Mouse (Mus musculus): ENCODE data around the gene Bbs9. TPM values are rescaled to one million over a fixed set of nuclear protein-coding genes. Genes with fewer than 3 reads are reported as not detected.

Bbs9 gene
- total and polyA plus RNA-seq, 2 experiments from 2014 or later = 22.6 to 40.0 TPM

DNA sequence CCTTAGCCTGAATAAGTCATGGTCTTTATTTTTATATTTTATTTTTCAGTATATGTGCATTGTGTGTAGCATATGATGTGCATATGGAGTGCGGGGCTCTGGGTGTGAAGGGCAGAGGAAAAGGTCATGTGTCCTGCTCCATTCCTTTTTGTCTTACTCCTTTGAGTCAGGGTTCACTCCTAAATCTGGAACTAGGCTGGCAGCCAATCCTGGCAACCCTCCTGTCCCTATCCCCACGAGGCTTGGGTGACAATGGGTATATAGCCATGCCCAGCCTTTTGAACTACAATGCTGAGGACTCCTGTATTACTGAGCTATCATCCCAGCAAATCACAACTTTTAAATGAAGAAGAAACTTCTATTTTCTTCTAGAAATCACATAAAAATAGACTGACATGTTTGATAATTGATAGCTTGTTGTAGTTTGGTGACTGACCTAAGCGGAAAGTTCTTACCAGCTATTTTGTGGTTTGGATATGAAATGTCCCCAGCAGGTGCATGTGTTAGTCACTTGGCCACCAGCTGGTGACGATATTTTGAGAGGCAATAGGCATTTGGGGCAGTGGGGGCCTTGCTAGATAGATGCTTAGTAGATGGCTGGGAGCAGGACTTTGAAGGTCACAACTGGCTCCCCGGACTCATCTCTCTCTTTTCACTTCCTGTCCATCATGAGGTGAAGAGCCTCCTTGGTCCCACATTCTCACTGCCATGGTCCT is 300.9 kb downstream of the Bbs9 start:
- no peak for ATAC-seq (ENCODE audit: low FRiP score)
- WGBS = 84% methylated on average over 5 of the region's 5 CpGs
- Histone ChIP-seq H3K4me2 (ENCODE audit: low read depth, low read length, poor library complexity, severe bottlenecking) (no peak overlapping the region), H3K9ac (replicated peaks; ENCODE audit: low read length, poor library complexity, severe bottlenecking) (no peak overlapping the region), H3K27ac (ENCODE audit: low read depth, low read length) (no peak overlapping the region), H3K4me3 (ENCODE audit: low read depth, low read length) (no peak overlapping the region), H3K4me1 (ENCODE audit: insufficient read depth, low read length) (no peaks in the 10 kb centered on the region), H3K9me3 (ENCODE audit: low read length) (no peaks in the 10 kb centered on the region), H3K27me3 (ENCODE audit: insufficient read depth, low read length) (no peaks in the 10 kb centered on the region), H3K36me3 (ENCODE audit: insufficient read depth, low read length) (no peaks in the 10 kb centered on the region)
- DNase-seq (ENCODE audit: low spot score) = no peak
- TF ChIP-seq CTCF (IDR thresholded peaks at IDR 0.05) = no peak

DNA sequence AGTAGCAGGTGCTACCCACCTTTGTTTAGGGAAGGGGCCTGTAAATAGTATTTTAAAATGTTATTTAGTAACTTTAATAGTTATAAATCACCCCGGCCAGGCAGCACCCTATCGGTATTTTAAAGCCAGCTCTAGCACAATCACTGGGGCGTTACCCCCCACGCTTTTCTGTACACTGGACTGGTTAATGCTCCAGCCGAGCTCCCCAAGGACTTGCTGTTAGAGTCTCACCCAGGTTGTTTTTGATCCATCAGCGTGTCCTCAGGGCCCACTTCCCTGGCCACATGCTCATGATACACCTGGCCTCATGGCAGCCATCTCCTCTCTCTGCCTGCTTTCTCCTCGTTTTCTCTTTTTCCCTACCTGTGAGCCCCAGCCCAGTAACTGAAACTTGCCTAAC is 301.9 kb downstream of the Bbs9 start:
- no peak for TF ChIP-seq CTCF (IDR thresholded peaks at IDR 0.05)
- Histone ChIP-seq H3K9me3 (ENCODE audit: low read length) (no peaks in the 10 kb centered on the region), H3K9ac (replicated peaks; ENCODE audit: low read length, poor library complexity, severe bottlenecking) (no peak overlapping the region), H3K4me2 (ENCODE audit: low read depth, low read length, poor library complexity, severe bottlenecking) (no peak overlapping the region), H3K27ac (ENCODE audit: low read depth, low read length) (no peak overlapping the region), H3K36me3 (ENCODE audit: insufficient read depth, low read length) (no peaks in the 10 kb centered on the region), H3K4me3 (ENCODE audit: low read depth, low read length) (no peak overlapping the region), H3K4me1 (ENCODE audit: insufficient read depth, low read length) (no peaks in the 10 kb centered on the region), H3K27me3 (ENCODE audit: insufficient read depth, low read length) (no peaks in the 10 kb centered on the region)
- no peak for DNase-seq (ENCODE audit: low spot score)
- WGBS = 93% methylated on average over 7 of the region's 7 CpGs
- ATAC-seq (ENCODE audit: low FRiP score) = no peak

DNA sequence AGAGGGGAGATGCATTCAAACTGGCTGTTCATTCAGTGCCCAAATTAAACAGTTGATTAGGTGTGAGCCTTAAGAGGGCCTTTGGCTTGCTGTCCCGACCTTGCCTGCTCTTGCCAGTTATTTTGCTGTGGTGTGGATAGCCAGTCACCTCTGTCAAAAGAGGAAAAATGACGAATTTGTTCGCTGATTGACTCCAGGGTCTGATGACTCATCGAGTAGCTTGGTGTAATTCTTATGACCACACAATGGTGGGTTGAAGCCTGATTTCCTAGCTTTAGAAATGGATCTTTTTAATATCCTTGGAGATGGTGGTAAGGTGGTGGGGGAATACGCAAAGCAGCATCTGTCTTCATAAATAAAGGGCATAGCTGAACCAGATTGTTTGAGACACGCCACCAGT is 304.1 kb downstream of the Bbs9 start:
- WGBS = 89% methylated on average over 6 of the region's 6 CpGs
- H3K9ac ChIP-seq (replicated peaks; ENCODE audit: low read length, poor library complexity, severe bottlenecking) = no peak overlapping the region
- H3K4me3 ChIP-seq (ENCODE audit: low read depth, low read length) = no peak overlapping the region
- H3K36me3 ChIP-seq (ENCODE audit: insufficient read depth, low read length) = no peaks in the 10 kb centered on the region
- TF ChIP-seq CTCF (IDR thresholded peaks at IDR 0.05) = no peak
- H3K4me1 ChIP-seq (ENCODE audit: insufficient read depth, low read length) = no peaks in the 10 kb centered on the region
- no peaks in the 10 kb centered on the region for H3K9me3 ChIP-seq (ENCODE audit: low read length)
- no peak overlapping the region for H3K27ac ChIP-seq (ENCODE audit: low read depth, low read length)
- no peak overlapping the region for H3K4me2 ChIP-seq (ENCODE audit: low read depth, low read length, poor library complexity, severe bottlenecking)
- no peak for DNase-seq (ENCODE audit: low spot score)
- no peaks in the 10 kb centered on the region for H3K27me3 ChIP-seq (ENCODE audit: insufficient read depth, low read length)
- ATAC-seq (ENCODE audit: low FRiP score) = no peak

DNA sequence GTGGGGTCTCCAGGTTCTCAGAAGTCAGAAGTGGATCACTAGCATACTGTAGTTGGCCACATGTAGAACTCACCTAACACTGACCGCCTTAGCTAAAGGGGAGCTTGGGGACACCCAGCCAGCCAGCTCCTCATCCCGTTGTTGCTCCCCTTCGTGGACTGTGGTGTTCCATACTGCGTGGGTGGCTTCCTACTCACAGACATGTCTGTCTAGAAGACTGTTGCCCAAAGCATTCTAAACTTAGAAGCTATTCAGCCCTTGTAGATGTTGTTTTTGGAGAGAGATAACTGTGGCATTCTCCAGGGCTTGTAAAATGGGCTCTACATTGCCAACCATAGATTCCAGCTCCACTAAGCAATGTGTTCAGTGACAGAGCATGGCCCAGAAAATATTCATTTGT is 310.5 kb downstream of the Bbs9 start:
- H3K9ac ChIP-seq (replicated peaks; ENCODE audit: low read length, poor library complexity, severe bottlenecking) = no peak overlapping the region
- WGBS = 90% methylated on average over 4 of the region's 4 CpGs

GRCm38 (mm10) chr9:22788423-22788822 is 312.9 kb downstream of the Bbs9 start:
- Histone ChIP-seq H3K4me3 (ENCODE audit: low read depth, low read length) (no peak overlapping the region), H3K4me1 (ENCODE audit: insufficient read depth, low read length) (peaks cover 3% of the 10 kb centered on the region; the same call in 1 of the 2 replicates), H3K27ac (ENCODE audit: low read depth, low read length) (no peak overlapping the region), H3K4me2 (ENCODE audit: low read depth, low read length, poor library complexity, severe bottlenecking) (no peak overlapping the region), H3K9me3 (ENCODE audit: low read length) (no peaks in the 10 kb centered on the region), H3K27me3 (ENCODE audit: insufficient read depth, low read length) (no peaks in the 10 kb centered on the region), H3K9ac (replicated peaks; ENCODE audit: low read length, poor library complexity, severe bottlenecking) (no peak overlapping the region), H3K36me3 (ENCODE audit: insufficient read depth, low read length) (no peaks in the 10 kb centered on the region)
- ATAC-seq (ENCODE audit: low FRiP score) = no peak
- 90% methylated on average over 4 of the region's 4 CpGs for WGBS
- no peak for DNase-seq (ENCODE audit: low spot score)
- no peak for TF ChIP-seq CTCF (IDR thresholded peaks at IDR 0.05)

More for the DNA sequence above, 310.5 kb downstream of the Bbs9 start:
- DNase-seq (ENCODE audit: low spot score) = no peak
- Histone ChIP-seq H3K36me3 (ENCODE audit: insufficient read depth, low read length) (no peaks in the 10 kb centered on the region), H3K9me3 (ENCODE audit: low read length) (no peaks in the 10 kb centered on the region), H3K4me3 (ENCODE audit: low read depth, low read length) (no peak overlapping the region), H3K27me3 (ENCODE audit: insufficient read depth, low read length) (no peaks in the 10 kb centered on the region), H3K4me2 (ENCODE audit: low read depth, low read length, poor library complexity, severe bottlenecking) (no peak overlapping the region), H3K27ac (ENCODE audit: low read depth, low read length) (no peak overlapping the region), H3K4me1 (ENCODE audit: insufficient read depth, low read length) (no peaks in the 10 kb centered on the region)
- ATAC-seq (ENCODE audit: low FRiP score) = no peak
- TF ChIP-seq CTCF (IDR thresholded peaks at IDR 0.05) = no peak

- DNase-seq (ENCODE audit: low spot score) (no peak), ATAC-seq (ENCODE audit: low FRiP score) (no peak)
- Histone ChIP-seq H3K9me3 (ENCODE audit: low read length) (no peaks in the 10 kb centered on the region), H3K4me2 (ENCODE audit: low read depth, low read length, poor library complexity, severe bottlenecking) (no peak overlapping the region), H3K27ac (ENCODE audit: low read depth, low read length) (no peak overlapping the region), H3K27me3 (ENCODE audit: insufficient read depth, low read length) (no peaks in the 10 kb centered on the region), H3K36me3 (ENCODE audit: insufficient read depth, low read length) (no peaks in the 10 kb centered on the region), H3K4me3 (ENCODE audit: low read depth, low read length) (no peak overlapping the region), H3K9ac (replicated peaks; ENCODE audit: low read length, poor library complexity, severe bottlenecking) (no peak overlapping the region), H3K4me1 (ENCODE audit: insufficient read depth, low read length) (peaks cover 3% of the 10 kb centered on the region; the same call in 1 of the 2 replicates)
- TF ChIP-seq CTCF (IDR thresholded peaks at IDR 0.05) = no peak
- 85% methylated on average over 4 of the region's 4 CpGs for WGBS
These were observed 313.3 kb downstream of the Bbs9 start for GRCm38 (mm10) chr9:22788850-22789249.
